Mouse (Mus musculus): ENCODE data around the gene Lsp1.
A peak's percentile ranks its signal among the peaks of the same experiment; 100 is the strongest.

Gene Lsp1

DNA sequence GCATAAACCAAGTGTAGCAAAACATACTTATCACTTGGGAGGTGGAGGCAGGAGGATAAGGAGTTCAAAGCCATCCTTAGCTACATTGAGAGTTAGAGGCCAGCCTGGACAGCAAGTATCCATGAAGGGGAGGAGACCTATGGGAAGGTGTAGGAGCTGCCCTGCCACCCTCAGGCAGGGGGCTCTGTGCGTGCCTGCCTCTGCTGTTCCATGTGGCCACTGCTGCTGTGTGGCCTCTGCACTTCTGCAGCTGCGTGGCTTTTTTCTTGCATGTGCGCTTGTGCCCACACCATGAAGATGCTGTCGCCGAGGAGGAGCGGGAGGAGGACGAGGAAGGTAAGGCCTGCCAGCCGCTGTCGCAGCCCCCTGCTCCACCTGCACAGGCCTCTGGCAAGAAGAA, 46.8 kb downstream of the Lsp1 start:
- no peak for DNase-seq

DNA sequence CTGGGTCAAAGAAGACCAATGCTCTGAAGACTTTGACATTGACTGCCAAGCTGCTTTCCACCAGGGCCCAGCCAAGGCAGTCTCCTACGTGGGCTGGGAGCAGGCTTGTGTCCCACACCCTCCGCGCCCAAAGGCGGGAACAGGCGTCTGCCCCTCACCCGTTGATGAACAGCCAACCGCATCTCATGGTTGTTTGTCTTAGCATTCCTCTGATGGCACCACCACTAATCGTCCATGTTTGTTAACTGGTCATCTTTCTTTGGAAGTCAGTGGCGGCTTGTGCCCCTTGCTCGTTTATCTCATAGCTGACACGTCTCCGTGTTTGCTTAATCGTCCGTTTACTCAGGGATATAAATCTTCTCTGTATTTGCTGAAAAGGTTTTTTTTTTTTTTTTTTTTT, 48.9 kb downstream of the Lsp1 start:
- no peak for DNase-seq

- DNase-seq = no peak
These were observed 49.6 kb downstream of the Lsp1 start for GRCm38 (mm10) chr7:142510021-142510777.

- DNase-seq = no peak
These were observed 53.4 kb downstream of the Lsp1 start for GRCm38 (mm10) chr7:142514048-142514447.

DNA sequence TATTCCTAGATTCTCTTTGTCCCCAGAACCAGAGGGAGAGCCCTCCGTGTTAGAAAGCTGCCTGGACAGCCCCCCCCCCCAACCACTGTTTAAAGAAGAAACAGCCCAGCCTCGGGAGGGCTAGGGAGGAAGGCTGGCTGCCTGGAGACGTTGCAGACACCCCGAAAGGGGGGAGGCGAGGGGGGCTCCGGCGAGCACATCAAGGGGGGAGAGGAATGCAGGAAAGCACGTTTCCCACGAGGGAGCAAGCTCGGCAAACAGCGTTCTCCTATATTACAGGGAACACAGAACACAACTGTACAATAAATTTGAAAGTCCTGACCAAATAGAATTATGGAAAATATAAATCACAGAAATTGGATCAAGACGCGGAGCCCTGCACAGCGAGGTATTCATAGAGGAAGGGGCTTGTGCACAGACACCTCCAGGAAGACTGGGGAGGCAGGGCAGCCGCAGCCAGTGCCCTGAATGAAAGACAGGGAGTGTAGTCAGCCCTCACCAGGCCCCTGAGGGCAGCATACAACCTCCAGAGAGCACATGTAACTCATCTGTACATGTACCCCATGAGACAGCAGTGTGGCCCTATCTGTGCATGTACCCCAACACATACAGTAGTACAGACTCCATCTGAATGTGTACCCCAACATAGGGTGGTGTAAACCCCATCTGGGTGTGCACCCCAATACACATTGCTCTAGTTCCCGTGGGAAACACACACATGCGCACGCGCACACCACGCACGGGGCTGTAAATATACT, 55.8 kb downstream of the Lsp1 start:
- DNase-seq = no peak

- no peak for DNase-seq
These were observed 56.9 kb downstream of the Lsp1 start for GRCm38 (mm10) chr7:142517531-142517930.

DNA sequence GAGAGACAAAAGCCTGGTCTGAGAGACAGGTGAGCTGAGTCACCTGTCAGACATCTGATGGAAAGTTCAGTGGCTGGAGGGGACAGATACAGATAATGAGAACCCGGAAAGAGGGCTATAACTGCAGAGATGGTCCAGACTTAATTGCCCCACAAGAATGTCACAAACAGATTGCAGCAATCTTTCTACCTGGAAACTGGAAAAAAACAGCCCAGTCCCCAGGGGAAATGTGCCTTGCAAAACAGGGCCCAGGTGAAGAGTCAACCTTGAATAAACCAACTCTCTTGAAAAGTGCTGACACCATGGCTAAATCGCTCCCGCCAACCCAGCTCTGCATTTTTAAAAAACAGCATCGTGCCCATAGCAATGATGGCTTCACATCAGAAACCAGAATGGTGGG, 59.7 kb downstream of the Lsp1 start:
- DNase-seq = no peak

DNA sequence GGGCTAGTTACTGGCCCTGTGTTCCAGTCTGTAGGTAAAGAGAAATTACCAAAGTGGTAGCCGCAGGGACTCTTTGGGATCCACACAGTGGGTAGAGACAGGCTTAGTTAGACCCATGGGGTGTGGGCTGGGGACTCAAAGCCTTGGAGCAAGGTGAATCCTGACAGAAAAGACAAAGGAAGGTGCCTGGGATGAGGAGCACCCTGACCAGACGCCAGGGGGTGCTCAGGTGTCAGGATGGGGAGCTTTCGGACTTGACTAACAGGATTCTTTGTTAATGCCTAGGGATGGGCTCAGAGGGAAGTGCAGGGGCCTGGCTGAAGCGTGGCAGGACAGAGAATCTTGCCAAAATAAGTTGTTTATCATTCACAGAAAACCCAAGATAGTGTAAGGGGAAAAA, 61.7 kb downstream of the Lsp1 start:
- peak in 1 of 2 experiments; percentile 41 for DNase-seq

DNA sequence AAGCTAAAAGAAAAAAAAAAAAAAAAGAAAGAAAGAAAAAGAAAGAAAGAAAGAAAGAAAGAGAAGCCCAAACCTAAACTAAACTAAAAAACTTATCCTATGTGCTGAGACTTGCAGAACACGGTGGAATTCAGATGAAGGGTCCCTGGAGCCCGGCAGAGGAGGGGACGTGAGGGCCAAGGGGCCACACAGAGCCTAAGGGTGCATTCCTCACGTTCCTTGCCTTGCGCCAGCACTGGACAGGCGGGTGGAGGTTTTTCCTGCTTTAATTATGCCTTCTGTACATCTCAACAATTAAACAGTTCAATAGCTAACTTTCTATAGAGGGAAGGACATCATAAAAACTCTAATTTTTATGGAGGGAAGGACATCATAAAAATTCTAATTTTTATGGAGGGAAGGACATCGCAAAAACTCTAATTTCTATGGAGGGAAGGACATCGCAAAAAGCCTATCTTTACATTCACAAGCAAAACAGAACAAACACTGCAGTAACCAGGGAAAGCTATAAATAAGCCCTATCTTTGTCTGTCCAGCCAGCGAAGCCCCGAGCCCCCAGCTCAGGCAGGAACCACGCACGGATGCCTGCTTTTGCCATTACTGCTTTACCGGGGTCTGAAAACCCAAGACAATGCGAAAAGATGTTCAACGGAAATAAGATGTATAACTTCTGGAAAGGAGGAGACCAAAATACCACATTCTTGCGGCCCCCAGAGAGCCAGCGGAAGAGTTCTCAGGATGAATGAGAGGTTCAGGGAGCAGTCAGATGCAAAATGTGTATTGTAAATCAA, 62.8 kb downstream of the Lsp1 start:
- DNase-seq = no peak

- peak in 1 of 2 experiments; percentile 5 for DNase-seq
These were observed 65.0 kb downstream of the Lsp1 start for GRCm38 (mm10) chr7:142525342-142526178.

GRCm38 (mm10) chr7:142529350-142529749, 68.7 kb downstream of the Lsp1 start:
- DNase-seq = peak in 1 of 2 experiments; percentile 59

- no peak for DNase-seq
These were observed 71.4 kb downstream of the Lsp1 start for GRCm38 (mm10) chr7:142531973-142532521.

DNA sequence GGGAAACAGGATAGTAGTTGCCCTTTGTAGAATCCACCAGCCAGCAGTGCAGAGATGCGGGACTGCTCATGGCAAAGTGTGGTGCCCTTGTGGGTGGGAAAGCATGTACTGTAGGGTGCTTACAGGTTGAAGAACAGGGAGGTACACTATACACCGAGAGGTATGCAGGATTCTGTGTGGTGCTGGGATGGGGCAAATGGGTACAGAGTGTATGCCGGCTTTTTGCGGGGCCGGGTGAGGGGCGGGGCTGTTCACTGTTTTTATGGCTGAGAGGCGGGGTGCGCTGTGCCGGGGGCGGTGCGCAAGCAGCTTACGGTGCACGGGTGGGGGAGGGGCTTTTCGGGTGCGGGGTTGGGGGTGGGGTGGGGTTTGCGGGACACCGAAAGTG, 72.1 kb downstream of the Lsp1 start, which contains the start of gene Mrpl23:
Mrpl23 (plus strand) TSS at position 16 of the 388 bp plus-strand sequence.
- no peak for DNase-seq

DNA sequence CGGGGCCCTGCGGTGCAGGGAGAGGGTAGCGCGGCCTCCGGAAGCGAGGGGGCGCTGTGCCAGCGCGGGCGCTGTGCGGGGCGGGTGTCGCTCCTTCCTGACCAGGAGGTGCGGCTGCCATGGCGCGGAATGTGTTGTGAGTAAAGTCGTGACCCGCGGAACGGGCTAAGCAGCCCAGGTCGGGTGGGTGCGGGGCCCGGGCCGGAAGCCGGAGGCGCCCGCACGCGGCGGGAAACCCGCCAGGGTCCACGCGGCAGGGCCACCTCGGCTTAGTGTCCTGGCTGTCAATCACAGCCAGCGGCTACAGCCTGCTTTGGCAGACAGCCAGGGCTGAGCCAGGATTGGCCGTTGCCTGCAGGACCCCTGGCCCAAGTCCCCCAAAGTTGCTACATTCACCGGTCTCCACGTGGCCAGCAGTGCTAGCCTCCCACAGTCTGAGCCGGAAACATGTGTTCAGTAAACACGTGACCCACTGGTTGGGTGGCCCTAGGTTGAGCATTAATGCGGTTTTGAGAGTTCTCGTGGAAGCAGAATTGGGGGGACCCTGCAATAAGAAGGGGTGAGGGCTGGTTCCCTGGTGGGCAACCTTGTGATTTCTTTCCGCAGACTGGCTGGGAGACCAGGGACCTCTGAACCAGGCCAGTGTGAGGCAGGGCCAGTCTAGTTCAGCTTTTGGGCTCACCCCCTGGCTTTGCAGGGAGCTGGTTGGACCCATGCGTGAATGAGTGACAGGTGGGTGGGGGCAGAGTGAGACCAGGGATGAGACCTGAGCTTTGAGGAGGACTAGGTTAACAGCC, 72.6 kb downstream of the Lsp1 start:
- DNase-seq = peak; percentile 86 to 92

- DNase-seq = no peak
These were observed 74.5 kb downstream of the Lsp1 start for GRCm38 (mm10) chr7:142535116-142535515.

DNA sequence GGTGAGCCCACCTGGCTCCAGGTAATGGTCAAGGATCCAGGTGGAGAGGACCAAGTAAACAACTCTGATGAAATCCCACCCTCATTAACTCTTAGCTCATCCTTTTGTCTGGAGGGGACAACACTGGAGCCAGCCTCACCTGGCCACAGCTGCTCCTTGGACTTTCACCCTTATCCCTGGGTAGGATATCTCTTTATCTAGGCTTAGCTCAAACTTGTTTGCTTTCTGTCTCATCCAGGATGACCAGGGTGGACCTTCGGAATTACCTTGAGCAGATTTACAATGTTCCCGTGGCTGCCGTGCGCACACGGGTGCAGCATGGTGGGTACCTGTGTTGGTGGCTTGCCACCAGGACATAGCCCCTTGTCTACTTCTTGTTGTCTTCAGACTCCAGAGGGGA, 75.2 kb downstream of the Lsp1 start:
- DNase-seq = no peak

DNA sequence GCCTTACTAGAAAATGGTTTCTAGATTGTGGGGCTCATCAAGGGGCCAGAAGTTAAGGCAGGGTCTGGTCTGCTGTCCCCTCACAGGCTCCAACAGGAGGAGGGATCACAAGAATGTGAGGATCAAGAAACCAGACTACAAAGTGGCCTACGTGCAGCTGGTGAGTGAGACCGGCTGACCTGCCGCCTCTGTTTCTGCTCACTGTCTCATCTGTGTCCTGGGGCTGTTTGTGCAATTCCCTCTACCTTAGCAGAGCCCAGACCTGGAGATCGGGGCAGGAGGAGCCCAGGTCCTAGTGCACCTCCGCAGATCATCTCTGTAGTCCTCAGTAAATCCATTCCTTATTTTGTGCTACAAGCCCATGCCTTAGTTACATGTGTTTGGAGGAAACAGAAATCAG, 76.6 kb downstream of the Lsp1 start:
- DNase-seq = no peak

DNA sequence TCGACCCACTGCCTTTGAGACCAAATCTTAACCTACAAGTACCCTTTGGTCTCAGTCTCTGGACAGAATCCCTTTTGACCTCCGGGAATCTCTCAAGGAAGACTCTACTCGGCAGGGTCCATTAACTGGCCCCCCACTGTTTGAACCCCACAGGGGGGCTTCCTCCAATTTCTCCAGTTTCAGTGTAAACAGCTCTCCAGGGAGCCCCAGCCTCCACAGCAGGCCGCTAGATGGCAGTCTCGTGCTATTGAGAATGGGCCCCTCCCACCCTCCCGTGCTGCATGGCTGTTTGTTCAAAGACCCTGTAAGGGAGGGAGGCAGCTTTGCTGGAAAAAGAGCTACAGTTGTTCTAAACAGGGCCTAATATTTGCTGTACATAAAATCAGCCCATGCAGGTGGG, 77.3 kb downstream of the Lsp1 start:
- DNase-seq = peak; percentile 51 to 77

- DNase-seq = no peak
These were observed 77.7 kb downstream of the Lsp1 start for GRCm38 (mm10) chr7:142538291-142538690.

GRCm38 (mm10) chr7:142538766-142539165, 78.2 kb downstream of the Lsp1 start:
- no peak for DNase-seq

- no peak for DNase-seq
These were observed 79.2 kb downstream of the Lsp1 start for GRCm38 (mm10) chr7:142539828-142540227.

All from kidney, postnatal 25 days (tissue).